Mouse (Mus musculus) small intestine, adult 2 months (tissue): Measurements from ENCODE around the gene Vtcn1. TPM values are rescaled to one million over a fixed set of nuclear protein-coding genes. Genes with fewer than 3 reads are reported as not detected.

Experiments used
- H3K27ac ChIP-seq: fragments of 200-500 bp; 2 replicates; pipeline ENCODE4 v1.5.1; 2012; ENCODE audit warnings: low read depth, low read length, control low read depth, inconsistent platforms; ENCODE audit not compliant: insufficient read depth
- H3K27me3 ChIP-seq: fragments of 200-500 bp; 2 replicates; pipeline ENCODE4 v1.6.1; 2012; ENCODE audit warnings: mild to moderate bottlenecking, moderate library complexity, low read length, inconsistent platforms; ENCODE audit not compliant: control insufficient read depth, insufficient read depth
- H3K36me3 ChIP-seq: fragments of 200-500 bp; 2 replicates; pipeline ENCODE4 v1.6.1; 2012; ENCODE audit warnings: mild to moderate bottlenecking, low read length, control low read depth, inconsistent platforms; ENCODE audit not compliant: control insufficient read depth, insufficient read depth
- H3K4me1 ChIP-seq: fragments of 200-500 bp; 2 replicates; pipeline ENCODE4 v1.6.1; 2012; ENCODE audit warnings: low read length, inconsistent platforms, mixed read lengths; ENCODE audit not compliant: control insufficient read depth, insufficient read depth, insufficient read length
- H3K4me3 ChIP-seq: fragments of 200-500 bp; 2 replicates; pipeline ENCODE4 v1.5.1; 2012; ENCODE audit warnings: low read depth, mild to moderate bottlenecking, control low read depth, inconsistent platforms, low read length, moderate library complexity
- CTCF ChIP-seq: fragments of 200-500 bp; IDR thresholded peaks from 2 replicates; pipeline ENCODE4 v1.5.1; 2012; ENCODE audit warnings: low read depth, mild to moderate bottlenecking, control low read depth, inconsistent platforms, low read length, moderate library complexity, mixed read lengths; ENCODE audit not compliant: insufficient replicate concordance, insufficient read length; ENCODE audit errors: extremely low read depth
- POLR2A ChIP-seq: fragments of 200-500 bp; IDR thresholded peaks from 2 replicates; pipeline ENCODE4 v1.6.1; 2012; ENCODE audit warnings: low read depth, mild to moderate bottlenecking, control low read depth, inconsistent platforms, low read length, moderate library complexity
- WGBS: fragments of 180-500 bp; shearing (Covaris S2); methylation state at CpG from one replicate; pipeline ENCODE4 v1.1.7; 2018; 5-methylcytosine and 5-hydroxymethylcytosine counted together
- polyA plus RNA-seq: library from polyadenylated mRNA; depleted of rRNA; stranded (reverse); fragments of >200 nt; gene quantifications from 2 replicates; pipeline ENCODE4 v1.2.3, GENCODE M21; 2012

Gene Vtcn1
- polyA plus RNA-seq, 1 experiment: not detected

- TF ChIP-seq CTCF (no peak), POLR2A (no peak)
- Histone ChIP-seq H3K4me1 (peaks cover 2% of the 10 kb centered on the region; the same call in 1 of the 2 replicates), H3K27me3 (no peaks in the 10 kb centered on the region), H3K36me3 (no peaks in the 10 kb centered on the region), H3K27ac (no peak overlapping the region), H3K4me3 (no peak overlapping the region)
- 53% methylated on average over 3 of the region's 3 CpGs for WGBS
These were observed 81.7 kb downstream of the Vtcn1 start for GRCm38 (mm10) chr3:100906916-100907315.

GRCm38 (mm10) chr3:100908594-100908993, 83.3 kb downstream of the Vtcn1 start:
- 63% methylated on average over 6 of the region's 6 CpGs for WGBS
- Histone ChIP-seq H3K36me3 (no peaks in the 10 kb centered on the region), H3K27me3 (no peaks in the 10 kb centered on the region), H3K4me3 (no peak overlapping the region), H3K4me1 (peaks cover 2% of the 10 kb centered on the region; the same call in 1 of the 2 replicates), H3K27ac (no peak overlapping the region)
- no peak for TF ChIP-seq CTCF
- no peak for TF ChIP-seq POLR2A

GRCm38 (mm10) chr3:100910621-100911020, 85.4 kb downstream of the Vtcn1 start:
- H3K4me3 ChIP-seq: no peak overlapping the region
- H3K27me3 ChIP-seq: no peaks in the 10 kb centered on the region
- H3K36me3 ChIP-seq: no peaks in the 10 kb centered on the region
- H3K27ac ChIP-seq: no peak overlapping the region
- peaks cover 2% of the 10 kb centered on the region; the same call in 1 of the 2 replicates for H3K4me1 ChIP-seq
- 51% methylated on average over 5 of the region's 5 CpGs for WGBS
- TF ChIP-seq CTCF (no peak), POLR2A (no peak)

- Histone ChIP-seq H3K36me3 (no peaks in the 10 kb centered on the region), H3K4me3 (no peak overlapping the region), H3K27me3 (no peaks in the 10 kb centered on the region), H3K27ac (no peak overlapping the region), H3K4me1 (peaks cover 2% of the 10 kb centered on the region; the same call in 1 of the 2 replicates)
- TF ChIP-seq POLR2A (no peak), CTCF (no peak)
- WGBS: 67% methylated on average over 9 of the region's 9 CpGs
These were observed 85.8 kb downstream of the Vtcn1 start for GRCm38 (mm10) chr3:100911026-100911425.

GRCm38 (mm10) chr3:100911498-100912213, 86.4 kb downstream of the Vtcn1 start:
- H3K4me3 ChIP-seq: no peak overlapping the region
- no peaks in the 10 kb centered on the region for H3K36me3 ChIP-seq
- TF ChIP-seq CTCF (no peak), POLR2A (no peak)
- no peaks in the 10 kb centered on the region for H3K27me3 ChIP-seq
- H3K4me1 ChIP-seq: no peaks in the 10 kb centered on the region; the same call in 1 of the 2 replicates
- no peak overlapping the region for H3K27ac ChIP-seq
- 65% methylated on average over 7 of the region's 7 CpGs for WGBS

- TF ChIP-seq POLR2A: no peak
- no peak for TF ChIP-seq CTCF
- WGBS: 15% methylated on average over 7 of the region's 7 CpGs
- Histone ChIP-seq H3K27me3 (no peaks in the 10 kb centered on the region), H3K27ac (no peak overlapping the region), H3K4me3 (no peak overlapping the region), H3K36me3 (no peaks in the 10 kb centered on the region), H3K4me1 (0 out of 2 replicates have a peak, but pooled peaks cover 2% of the 10 kb centered on the region)
These were observed 91.6 kb downstream of the Vtcn1 start for GRCm38 (mm10) chr3:100916844-100917243.

GRCm38 (mm10) chr3:100920611-100921140, 95.4 kb downstream of the Vtcn1 start:
- Histone ChIP-seq H3K27ac (no peak overlapping the region), H3K4me3 (peak overlapping the region; percentile 26; the same call in 1 of the 2 replicates), H3K4me1 (peaks cover 3% of the 10 kb centered on the region; the same call in 1 of the 2 replicates), H3K27me3 (no peaks in the 10 kb centered on the region), H3K36me3 (no peaks in the 10 kb centered on the region)
- TF ChIP-seq POLR2A (no peak), CTCF (no peak)
- WGBS: 47% methylated on average over 9 of the region's 9 CpGs
